Mouse (Mus musculus): ENCODE results near the gene Nuak1.

The Nuak1 gene

GRCm38 (mm10) chr10:84411122-84412105 is 29.0 kb downstream of the Nuak1 start:
- DNase-seq (ENCODE audit: low spot score in 2 of 2): no peak

DNA sequence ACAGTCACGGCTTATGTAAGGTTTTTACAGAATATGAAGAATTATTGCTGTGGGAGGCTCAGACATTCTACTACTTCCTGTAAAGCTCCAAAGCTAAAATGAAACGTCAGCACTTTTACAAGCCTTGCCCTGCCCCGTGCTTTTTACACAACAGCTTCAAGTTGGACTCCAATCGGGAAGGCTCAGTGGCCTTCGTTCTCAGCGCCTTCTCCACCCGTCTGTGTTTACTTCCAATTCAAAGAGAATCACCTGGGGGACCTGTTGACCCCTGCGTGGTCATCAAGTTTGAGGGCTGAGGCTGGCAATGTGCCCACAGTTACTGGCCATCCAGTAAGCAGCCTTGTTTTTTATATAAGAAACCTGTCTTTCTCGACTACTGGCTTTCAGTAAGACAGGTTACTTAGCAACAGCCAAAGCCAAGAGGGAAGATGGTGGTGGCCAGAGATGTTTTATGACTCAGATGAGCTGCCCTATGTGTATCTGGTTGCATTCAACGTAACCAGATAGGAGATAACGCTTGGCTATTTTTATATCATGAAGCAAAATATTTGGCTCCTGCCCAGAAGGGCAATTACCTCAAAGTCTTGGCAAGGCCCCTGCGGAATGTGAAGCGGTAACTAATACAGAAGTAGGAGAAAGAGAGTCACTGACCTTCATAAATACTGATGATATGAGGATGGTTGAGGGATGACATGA is 31.3 kb downstream of the Nuak1 start:
- DNase-seq (ENCODE audit: low spot score in 2 of 2): no peak

DNA sequence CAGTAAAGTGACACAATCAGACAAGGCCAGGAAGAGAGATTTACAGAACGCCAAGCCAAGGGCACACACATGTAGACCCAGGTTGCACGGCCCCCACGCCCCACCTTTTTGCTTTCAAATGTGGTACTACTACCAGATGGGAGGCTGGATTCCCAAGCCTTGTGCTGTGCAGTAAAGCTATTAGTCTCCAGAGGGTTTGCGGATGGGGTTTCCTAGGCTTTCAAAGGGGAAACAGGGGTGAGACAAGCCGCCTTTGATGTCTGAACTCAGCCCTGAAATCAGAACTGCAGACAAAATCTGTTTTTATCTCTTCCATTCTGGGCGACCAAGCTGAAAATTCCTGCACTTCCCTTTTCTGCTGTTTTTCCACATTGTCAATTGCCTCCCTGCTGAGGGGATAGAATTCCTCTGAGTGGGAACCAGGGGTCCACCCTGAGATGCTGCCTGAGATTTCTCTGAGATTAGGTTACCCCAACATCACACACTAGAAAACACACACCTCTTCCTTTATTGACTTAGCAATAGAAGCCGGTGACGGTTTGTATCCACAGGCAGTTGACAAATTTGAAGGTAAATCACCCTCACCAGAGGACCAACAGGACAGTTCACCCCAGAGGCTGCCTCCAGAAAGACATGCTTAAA is 35.1 kb downstream of the Nuak1 start:
- DNase-seq (ENCODE audit: low spot score in 2 of 2): no peak

DNA sequence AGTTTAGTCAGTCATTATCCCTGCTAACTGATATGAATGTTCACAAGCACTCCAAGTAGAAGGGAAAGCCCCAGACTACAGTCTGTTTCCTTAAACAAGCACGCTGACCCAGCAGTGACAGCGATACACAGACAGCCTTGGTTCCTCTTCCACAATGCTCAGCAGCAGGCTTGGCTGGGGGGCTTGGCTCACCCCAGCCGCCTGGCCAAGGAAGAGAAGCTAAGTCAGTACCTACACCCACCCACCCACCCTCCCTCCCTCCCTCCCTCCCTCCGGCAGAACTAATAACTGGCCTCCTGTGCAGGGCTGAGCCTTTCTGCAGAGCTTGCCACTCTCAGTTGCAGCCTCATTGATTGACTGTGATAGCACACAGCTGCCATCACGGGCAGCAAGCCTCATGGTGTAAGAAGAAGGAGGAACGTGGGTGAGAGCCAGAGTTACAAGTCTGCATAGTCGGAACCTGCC is 38.5 kb downstream of the Nuak1 start:
- DNase-seq (ENCODE audit: low spot score in 2 of 2): no peak

GRCm38 (mm10) chr10:84401189-84401588 is 39.2 kb downstream of the Nuak1 start:
- no peak for DNase-seq (ENCODE audit: low spot score in 2 of 2)

DNA sequence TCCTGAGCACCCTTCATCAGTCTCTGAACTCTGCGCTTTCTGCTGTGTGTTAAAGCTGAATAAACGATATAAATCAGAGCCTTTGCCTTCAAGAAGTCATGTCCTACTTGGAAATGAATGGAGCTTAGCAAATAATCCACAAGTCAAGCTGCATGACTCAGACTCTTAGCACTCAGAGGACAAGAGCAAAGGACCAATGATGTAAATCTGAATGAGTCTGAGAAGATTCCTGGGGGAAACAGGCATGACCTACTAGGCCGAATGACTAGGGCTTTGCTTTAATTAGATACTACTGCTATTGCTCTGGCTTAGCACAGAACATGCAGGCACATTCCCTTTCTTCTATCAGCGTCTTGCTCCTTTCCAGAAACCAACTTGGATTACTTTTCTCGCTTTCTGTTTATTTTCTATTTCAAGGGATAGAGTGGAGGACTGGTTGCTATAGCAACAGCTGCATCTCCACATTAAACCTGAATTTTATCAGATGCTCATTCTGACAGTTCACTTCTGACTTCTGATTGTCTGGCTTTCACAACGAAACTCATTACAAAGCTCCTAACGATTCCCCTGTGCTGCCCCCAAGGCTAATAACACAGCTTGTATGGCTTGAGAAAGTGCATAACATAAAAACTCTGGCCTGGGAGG is 40.2 kb downstream of the Nuak1 start:
- DNase-seq (ENCODE audit: low spot score in 2 of 2): no peak

DNA sequence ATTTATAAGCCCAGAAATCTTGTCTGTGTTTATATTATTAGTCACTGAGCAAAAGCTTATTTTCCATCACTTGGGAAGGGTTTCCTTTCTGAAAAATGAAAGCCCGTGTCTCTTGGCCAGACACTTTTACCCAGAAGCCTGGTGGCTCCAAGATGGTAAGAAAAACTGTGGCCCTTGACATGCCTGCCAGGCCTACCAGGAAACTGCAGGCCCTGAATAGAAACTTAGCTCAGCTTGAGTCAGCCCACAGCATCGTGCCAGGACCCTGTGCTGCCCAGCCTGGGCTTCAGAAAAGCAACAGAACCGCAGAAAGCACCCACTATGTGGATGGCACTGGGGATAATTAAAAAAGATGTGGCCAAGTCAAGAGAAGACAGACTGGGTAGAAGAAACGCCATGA is 43.1 kb downstream of the Nuak1 start:
- DNase-seq (ENCODE audit: low spot score in 2 of 2): no peak

- DNase-seq (ENCODE audit: low spot score in 2 of 2): no peak
Observed at GRCm38 (mm10) chr10:84395885-84396659, 44.3 kb downstream of the Nuak1 start.

DNA sequence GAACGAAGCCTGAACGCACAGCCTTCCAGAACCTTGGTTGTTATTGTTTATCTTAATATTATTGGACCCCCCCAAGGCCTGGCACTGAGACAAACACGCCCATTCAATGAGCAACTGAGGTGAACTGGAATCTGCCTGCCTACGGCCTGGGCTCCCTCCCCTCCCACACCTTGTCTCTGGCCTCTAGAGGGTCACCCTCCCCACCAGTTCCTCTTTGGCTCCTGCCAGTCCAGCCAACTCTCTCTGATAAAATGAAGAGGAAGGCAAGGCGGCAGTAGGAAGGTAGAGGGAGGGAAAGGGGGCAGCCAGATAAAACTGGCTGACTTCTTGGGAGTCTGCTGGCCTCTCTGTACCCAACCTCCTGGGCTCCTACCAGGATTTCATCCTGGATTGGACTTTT is 45.1 kb downstream of the Nuak1 start:
- DNase-seq (ENCODE audit: low spot score in 2 of 2): no peak

DNA sequence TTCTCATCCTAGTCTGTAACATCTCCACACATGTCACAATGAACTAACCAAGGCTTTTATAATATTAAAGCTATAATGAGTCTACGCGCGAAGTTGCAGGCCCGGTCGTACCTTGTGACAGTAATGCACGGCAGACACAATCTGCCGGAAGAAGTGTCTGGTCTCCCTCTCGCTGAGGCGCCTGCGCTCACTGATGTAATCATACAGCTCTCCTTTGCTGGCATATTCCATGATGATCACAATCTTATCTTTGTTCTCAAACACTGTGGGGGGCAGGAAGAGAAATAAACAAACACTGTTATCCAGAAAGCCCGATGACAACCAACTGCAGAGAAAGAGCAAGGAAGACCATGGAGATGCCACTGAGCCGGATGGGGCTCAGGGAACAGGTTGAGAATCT is 46.5 kb downstream of the Nuak1 start:
- DNase-seq (ENCODE audit: low spot score in 2 of 2): no peak

DNA sequence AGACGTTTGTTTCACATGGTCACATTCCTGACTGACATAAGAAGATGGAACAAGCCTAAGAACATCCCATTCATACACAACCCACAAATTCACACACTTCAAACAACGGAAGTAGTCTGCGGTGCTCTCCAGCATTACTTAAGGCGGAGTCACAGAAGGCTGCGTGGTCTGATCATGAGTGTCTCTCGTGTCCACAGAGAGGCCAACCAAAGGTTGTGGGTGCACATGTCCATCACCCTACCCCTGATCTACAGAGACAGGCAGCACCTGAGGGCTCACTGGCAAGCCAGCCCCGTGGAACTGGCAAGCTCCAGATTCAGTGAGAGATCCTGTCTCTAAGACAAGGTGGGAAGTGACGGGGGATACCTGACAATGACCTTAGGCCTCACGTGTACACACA is 47.0 kb downstream of the Nuak1 start:
- DNase-seq (ENCODE audit: low spot score in 2 of 2): no peak

DNA sequence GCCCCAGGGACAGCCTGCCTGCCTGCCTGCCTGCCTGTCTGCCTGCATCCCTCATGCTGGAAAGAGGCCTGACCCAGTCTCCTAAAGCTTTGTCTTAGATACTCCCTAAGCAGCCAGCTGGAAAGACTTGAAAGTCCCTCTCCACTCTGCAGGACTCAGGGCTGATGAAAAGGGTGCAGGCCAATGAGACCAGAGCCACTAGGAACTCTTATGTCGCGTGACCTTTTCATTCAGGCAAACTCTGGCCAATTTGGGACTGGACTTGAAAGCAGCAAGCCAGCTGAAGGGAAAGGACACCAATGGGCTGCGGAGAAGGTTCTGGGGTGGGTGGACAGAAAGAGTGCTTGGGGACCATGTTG is 47.7 kb downstream of the Nuak1 start:
- DNase-seq (ENCODE audit: low spot score in 2 of 2): no peak

DNA sequence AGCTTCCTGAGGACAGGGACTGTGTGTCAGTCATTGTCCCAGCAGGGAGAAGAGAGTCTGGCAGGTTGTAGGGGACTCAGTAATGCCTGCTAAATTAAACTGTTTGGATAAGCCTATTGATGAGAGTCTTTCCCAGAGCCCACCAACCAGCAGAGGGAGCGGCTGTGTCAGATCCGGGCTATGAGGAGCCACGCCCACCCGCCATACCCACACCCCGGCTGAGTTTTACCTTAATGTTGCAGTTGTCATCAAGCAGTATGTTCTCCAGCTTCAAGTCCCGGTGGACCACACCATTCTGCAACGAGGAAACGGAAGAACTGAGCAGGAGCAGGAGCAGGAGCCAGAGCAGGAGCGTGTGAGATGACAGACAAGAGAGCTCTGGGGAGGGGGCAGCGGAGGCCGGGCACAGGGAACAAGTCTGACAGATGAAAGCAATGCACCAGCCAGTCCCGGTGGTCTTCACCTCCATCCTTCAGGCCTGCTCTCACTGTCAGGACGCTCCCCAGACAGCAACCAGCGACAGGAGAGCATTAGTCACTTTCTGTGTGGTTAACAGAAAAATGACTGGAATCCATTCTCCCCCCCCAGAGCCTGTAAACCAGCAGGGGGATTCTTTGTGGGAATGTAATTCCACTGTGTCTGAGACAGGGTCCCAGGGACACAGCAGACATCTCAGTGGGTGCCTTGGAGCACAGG is 48.2 kb downstream of the Nuak1 start:
- DNase-seq (ENCODE audit: low spot score in 2 of 2): no peak

DNA sequence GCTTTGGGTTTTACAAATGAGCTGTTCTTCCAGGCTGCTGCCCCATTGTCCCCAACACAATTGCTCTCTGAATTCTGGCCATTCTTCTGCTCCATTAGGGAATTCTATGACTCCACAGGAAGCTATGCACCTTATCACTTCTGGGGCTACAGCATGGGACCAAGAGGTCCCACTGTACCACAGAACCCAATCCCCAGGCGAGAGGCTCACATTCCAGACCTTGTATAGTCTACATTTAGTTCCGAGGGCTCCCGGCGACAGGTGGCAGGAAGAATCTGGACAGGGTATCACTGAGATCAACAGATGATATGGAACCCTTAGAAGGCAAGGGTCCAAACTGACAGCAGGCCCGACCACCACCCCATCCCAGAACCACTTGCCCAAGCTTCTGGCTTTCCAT is 50.7 kb downstream of the Nuak1 start:
- no peak for DNase-seq (ENCODE audit: low spot score in 2 of 2)

DNA sequence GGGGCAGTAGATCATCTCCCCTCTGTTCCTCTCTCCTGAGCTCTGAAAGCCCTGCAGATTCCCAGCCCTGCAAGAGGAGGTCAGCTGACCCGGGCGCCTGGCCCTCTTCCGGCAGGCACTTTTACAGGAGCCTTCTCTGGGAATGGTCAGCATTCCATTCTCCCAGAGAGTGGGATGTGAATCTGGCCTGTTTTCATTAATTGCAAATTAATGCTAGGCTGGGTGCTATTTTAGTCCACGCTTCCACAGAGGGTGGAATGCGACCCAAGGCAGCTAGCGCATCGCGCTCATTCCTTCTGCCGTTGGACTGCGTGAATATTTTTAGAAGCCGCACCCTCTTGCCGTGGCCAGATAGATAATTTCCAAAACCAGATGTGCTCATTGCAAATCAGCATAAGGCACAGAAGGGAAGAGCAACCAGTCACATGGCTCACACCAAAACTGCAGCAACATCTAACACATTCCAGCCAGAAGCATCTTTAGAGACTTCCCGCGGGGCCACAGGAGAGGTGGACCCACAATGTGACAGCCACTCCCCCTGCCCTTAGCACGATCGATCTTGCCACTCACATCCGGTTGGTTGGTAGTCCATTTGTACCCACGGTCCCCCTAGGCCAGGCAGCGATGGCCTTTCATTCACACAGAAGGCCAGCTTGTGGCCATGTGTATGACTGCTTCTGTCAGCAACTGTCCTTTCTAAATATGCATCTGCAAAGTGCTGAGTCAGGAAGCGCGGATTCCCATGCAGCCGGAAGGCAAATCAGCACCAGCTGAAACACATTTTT is 51.8 kb downstream of the Nuak1 start:
- peak in 1 of 2 experiments; percentile 40 for DNase-seq (ENCODE audit: low spot score in 2 of 2)

GRCm38 (mm10) chr10:84387338-84387737 is 53.1 kb downstream of the Nuak1 start:
- no peak for DNase-seq (ENCODE audit: low spot score in 2 of 2)

GRCm38 (mm10) chr10:84386625-84387242 is 53.7 kb downstream of the Nuak1 start:
- DNase-seq (ENCODE audit: low spot score in 2 of 2): no peak

GRCm38 (mm10) chr10:84386214-84386613 is 54.2 kb downstream of the Nuak1 start:
- no peak for DNase-seq (ENCODE audit: low spot score in 2 of 2)

DNA sequence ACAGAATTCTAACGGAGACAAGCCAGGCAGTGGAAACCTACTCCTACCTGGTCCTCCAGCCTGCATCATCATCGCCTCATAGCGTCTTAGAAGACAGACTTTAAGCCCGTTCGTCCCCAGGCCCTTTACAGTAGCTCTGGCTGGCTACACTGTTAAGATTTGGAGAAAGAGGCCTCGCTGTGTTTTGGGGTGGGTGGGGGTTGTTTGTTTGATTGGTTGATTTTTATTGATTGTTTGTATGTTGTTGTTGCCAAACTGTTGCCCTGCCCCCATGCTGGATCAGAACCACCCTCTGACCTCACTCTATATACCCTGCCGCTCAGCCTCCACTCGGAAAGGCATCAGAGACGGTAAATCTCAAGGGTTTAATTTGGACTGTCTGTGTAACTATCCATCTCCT is 55.6 kb downstream of the Nuak1 start:
- DNase-seq (ENCODE audit: low spot score in 2 of 2): peak in 1 of 2 experiments; percentile 53
